Mouse (Mus musculus) kidney, adult 2 months (tissue): Measurements from ENCODE around the gene Braf. TPM values are rescaled to one million over a fixed set of nuclear protein-coding genes. Genes with fewer than 3 reads are reported as not detected.
A peak's percentile ranks its signal among the peaks of the same experiment; 100 is the strongest.
"Not testable (repeated sequence)": the region's sequence is repeated elsewhere in the genome, so short reads cannot be mapped to it uniquely, and the experiment has no call there.

Experiments used
- DNase-seq: peaks from one replicate; pipeline ENCODE4 v3.0.0; 2021
- H3K27ac ChIP-seq: fragments of 200-500 bp; 2 replicates; pipeline ENCODE4 v1.5.1; 2012; ENCODE audit warnings: low read depth, low read length, control low read depth, inconsistent platforms; ENCODE audit not compliant: insufficient read depth
- H3K27me3 ChIP-seq: fragments of 200-500 bp; replicated peaks from 2 replicates; pipeline ENCODE4 v1.6.1; 2012; ENCODE audit warnings: mild to moderate bottlenecking, moderate library complexity, low read length, inconsistent platforms; ENCODE audit not compliant: control insufficient read depth, insufficient read depth
- H3K36me3 ChIP-seq: fragments of 200-500 bp; 2 replicates; pipeline ENCODE4 v1.6.1; 2012; ENCODE audit warnings: mild to moderate bottlenecking, moderate library complexity, low read length, inconsistent platforms; ENCODE audit not compliant: control insufficient read depth, insufficient read depth
- H3K4me1 ChIP-seq: fragments of 200-500 bp; 2 replicates; pipeline ENCODE4 v1.6.1; 2011; ENCODE audit warnings: low read length; ENCODE audit not compliant: control insufficient read depth, insufficient read depth
- H3K4me3 ChIP-seq: fragments of 200-500 bp; 2 replicates; pipeline ENCODE4 v1.5.1; 2011; ENCODE audit warnings: mild to moderate bottlenecking, low read depth, low read length, control low read depth; ENCODE audit not compliant: insufficient read depth
- CTCF ChIP-seq: fragments of 200-500 bp; conservative IDR thresholded peaks from 2 replicates; pipeline ENCODE4 v1.5.1; 2011; ENCODE audit warnings: low read depth, mild to moderate bottlenecking, control low read depth, low read length, moderate library complexity, mixed read lengths; ENCODE audit not compliant: insufficient read depth, insufficient read length
- POLR2A ChIP-seq: fragments of 200-500 bp; IDR thresholded peaks from one replicate; pipeline ENCODE4 v1.6.1; 2011; ENCODE audit warnings: low read depth, low read length, control low read depth
- WGBS: fragments of 180-500 bp; shearing (Covaris S2); methylation state at CpG from one replicate; pipeline ENCODE4 v1.1.7; 2018; 5-methylcytosine and 5-hydroxymethylcytosine counted together
- polyA plus RNA-seq: library from polyadenylated mRNA; depleted of rRNA; stranded (reverse); fragments of >200 nt; gene quantifications from 2 replicates; pipeline ENCODE4 v1.2.3, GENCODE M21; 2012; rRNA removed

Braf gene
- polyA plus RNA-seq = 9.2 and 12.0 TPM in 2 replicates

DNA sequence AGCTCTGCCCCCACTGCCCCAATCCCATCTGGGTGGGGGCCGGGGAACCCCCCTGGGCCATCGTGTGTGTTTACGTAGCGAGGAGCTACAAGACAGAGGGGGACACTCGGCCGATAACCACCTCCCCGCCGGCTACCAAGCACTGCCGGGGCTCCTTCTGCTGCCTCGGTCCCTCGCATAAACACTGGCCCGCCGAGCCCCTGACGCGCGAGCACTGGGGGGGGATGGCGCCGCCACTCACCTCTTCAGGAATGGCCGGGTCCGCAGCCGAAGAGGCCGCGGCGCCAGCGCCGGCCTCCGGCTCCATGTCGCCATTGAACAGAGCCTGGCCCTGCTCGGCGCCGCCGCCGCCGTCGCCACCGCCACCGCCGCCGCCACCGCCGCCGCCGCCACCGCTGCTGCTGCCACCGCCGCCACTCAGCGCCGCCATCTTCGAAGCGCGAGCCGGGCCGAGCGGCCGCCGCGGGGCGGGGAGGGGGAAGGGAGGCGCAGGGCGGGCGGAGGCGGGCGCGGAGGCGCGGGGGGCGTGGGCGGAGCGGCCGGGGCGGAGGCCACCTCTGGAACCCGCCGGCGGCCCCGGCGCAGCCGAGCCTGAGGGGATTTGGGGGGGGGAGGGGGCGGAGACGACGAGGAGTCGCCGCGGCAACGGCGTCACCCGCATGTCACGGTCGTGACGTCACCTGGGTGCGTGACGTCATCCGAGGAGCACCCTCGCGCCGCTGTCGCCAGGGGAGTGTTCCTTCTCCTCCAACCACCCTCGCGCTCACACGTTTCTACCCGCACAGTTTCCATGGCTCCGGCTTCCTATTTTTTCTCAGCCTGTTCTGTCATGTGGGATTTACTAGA, at the start of gene Braf:
Braf (minus strand) TSS at position 598 of the 846 bp plus-strand sequence.
- no peaks in the 10 kb centered on the region for H3K27me3 ChIP-seq
- WGBS = 4% methylated on average over 88 of the region's 101 CpGs
- no peaks in the 10 kb centered on the region for H3K36me3 ChIP-seq
- H3K27ac ChIP-seq = peak within 1 kb of the TSS; percentile 74
- peaks cover 5% of the 10 kb centered on the region; the same call in 1 of the 2 replicates for H3K4me1 ChIP-seq
- peak within 1 kb of the TSS; percentile 94 for H3K4me3 ChIP-seq
- DNase-seq = peak; percentile 87
- TF ChIP-seq CTCF (no peak), POLR2A (no peak)

DNA sequence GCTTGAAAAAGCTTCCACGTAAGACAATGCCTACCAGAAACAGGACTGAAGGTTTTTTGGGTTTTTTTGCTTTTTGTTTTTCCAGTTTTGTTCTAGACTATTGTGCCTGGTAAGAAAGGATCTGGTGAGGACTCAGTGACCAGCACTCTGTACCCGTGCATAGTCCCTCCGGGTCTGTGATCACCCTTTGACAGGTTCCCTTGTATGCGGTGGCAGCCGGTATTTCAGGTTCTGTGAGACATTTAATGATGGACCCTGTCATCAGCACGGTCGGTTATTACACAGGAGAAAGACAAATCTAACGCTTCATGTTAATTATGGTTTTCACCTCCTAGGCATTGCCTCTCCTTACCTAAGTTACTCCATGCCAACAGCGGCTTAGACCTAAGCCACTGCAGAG, 49.8 kb upstream of the Braf start:
- H3K36me3 ChIP-seq = no peaks in the 10 kb centered on the region
- WGBS = 85% methylated on average over 9 of the region's 9 CpGs
- DNase-seq = no peak
- H3K27ac ChIP-seq = no peak overlapping the region
- H3K4me3 ChIP-seq = no peak overlapping the region
- no peak for TF ChIP-seq CTCF
- TF ChIP-seq POLR2A = no peak
- no peaks in the 10 kb centered on the region for H3K27me3 ChIP-seq
- H3K4me1 ChIP-seq = no peaks in the 10 kb centered on the region

DNA sequence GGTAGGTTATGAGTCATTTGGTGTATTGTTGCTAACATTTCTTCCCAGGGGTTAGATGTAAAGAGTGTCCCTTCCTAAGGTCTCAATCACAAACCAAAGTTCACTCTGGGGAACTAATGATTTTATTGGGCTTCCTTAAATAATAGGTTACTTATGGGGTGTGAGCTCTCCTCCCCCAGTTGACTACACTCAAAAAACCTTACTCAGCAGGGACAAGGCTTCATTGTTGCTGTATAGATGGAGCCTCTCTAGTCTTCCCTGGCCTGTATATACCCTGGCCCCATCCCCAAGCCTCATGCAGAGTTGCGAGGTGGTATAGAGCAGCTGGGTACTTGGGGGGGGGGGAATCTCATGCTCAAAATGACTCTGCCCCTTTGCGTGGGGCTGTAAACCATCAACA, 32.0 kb upstream of the Braf start:
- Histone ChIP-seq H3K4me1 (no peaks in the 10 kb centered on the region), H3K27ac (no peak overlapping the region), H3K27me3 (no peaks in the 10 kb centered on the region), H3K36me3 (no peaks in the 10 kb centered on the region), H3K4me3 (no peak overlapping the region)
- 98% methylated on average over 2 of the region's 2 CpGs for WGBS
- no peak for TF ChIP-seq CTCF
- no peak for TF ChIP-seq POLR2A
- DNase-seq = no peak

DNA sequence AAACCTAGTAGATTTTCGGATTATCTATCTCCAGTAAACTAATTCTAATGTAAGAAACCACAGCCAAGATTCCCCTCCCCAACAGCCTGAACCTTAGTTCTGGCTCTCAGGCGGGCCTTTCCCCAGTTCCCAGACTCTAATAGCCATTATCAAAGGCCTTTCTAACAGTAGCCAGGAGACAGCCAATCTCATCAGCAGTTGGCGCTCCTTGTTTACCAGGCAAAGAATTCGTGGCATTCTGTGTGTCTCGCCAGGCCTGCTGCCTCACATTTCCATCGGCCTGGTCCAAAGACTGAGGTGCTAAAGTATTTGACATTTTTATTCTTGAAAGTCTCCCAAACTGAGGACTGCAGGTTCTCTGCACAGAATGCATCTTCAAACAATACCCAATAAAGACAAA, 24.6 kb upstream of the Braf start:
- H3K4me1 ChIP-seq = no peaks in the 10 kb centered on the region
- TF ChIP-seq POLR2A (no peak), CTCF (no peak)
- no peaks in the 10 kb centered on the region for H3K27me3 ChIP-seq
- no peak for DNase-seq
- no peak overlapping the region for H3K4me3 ChIP-seq
- H3K36me3 ChIP-seq = no peaks in the 10 kb centered on the region
- WGBS = 57% methylated on average over 6 of the region's 6 CpGs
- no peak overlapping the region for H3K27ac ChIP-seq

DNA sequence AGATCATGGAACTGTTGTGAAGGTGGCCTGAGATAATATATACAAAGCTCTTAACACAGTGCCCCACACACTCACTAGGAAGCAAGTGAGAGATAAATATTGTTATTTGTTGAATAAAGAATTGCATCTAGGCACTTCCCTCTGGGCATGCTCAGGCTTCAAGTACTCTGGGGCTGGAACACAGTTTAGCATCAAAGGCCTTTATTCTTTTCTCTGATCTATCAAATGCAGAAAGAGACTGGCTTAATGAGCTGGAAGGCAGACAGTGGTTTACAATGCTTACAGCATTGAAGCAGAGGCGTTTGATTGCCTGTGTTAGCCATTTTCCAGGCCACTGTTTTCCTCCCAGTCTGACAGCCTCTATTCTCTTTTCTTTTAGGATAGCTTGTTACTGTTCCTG, 21.8 kb upstream of the Braf start:
- TF ChIP-seq POLR2A (no peak), CTCF (no peak)
- Histone ChIP-seq H3K27ac (no peak overlapping the region), H3K36me3 (no peaks in the 10 kb centered on the region), H3K4me1 (no peaks in the 10 kb centered on the region), H3K27me3 (no peaks in the 10 kb centered on the region), H3K4me3 (no peak overlapping the region)
- WGBS = 45% methylated on average over 1 of the region's 1 CpGs
- no peak for DNase-seq

DNA sequence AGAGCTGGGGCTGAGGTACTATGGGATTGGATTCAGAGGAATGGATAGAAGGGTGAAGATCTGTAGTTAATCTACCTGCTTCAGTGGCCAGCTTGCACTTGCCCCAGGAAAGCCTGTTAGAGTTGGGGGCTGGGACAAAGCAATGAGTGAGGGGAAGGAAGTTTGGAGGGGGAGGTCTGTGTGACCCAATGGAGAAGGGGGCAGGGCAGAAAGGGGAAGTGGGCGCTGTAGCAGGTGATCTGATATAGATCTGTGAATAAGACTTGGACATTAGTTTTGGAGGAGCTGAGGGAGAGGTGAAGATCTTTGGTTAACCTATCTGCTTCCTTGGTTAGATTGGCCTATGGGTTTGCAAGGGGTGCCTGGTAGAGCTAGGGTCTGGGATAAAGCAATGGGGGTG, 20.2 kb upstream of the Braf start:
- no peaks in the 10 kb centered on the region for H3K27me3 ChIP-seq
- H3K36me3 ChIP-seq = no peaks in the 10 kb centered on the region
- TF ChIP-seq POLR2A = no peak
- TF ChIP-seq CTCF = no peak
- no peak overlapping the region for H3K4me3 ChIP-seq
- H3K4me1 ChIP-seq = no peaks in the 10 kb centered on the region
- no peak overlapping the region for H3K27ac ChIP-seq
- no peak for DNase-seq
- WGBS = 94% methylated on average over 1 of the region's 1 CpGs

DNA sequence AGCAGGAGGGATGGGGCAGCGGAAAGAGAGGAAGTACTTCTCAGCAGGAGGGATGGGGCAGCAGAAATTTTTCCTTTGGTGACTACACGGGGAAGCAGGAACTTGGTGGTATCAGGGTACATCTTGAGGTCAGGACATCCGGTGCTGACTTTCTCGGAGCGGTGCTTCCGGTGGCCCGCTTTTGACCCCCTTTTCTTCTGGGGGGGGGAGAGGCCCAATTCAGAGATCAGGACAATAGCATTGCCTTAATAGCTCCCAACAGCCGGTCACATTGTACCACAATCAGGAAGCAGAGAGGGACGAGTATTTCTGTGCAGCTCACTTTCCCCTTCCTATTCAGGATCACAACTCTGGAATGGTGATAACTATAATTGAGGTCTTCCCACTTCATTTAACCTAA, 14.4 kb upstream of the Braf start:
- H3K36me3 ChIP-seq, H3K4me3 ChIP-seq, H3K4me1 ChIP-seq, H3K27ac ChIP-seq, H3K27me3 ChIP-seq, DNase-seq: not testable (repeated sequence)
- 90% methylated on average over 9 of the region's 9 CpGs for WGBS
